Mouse (Mus musculus) lung, postnatal 0 days (tissue): ENCODE results near the gene Cops8. TPM values are rescaled to one million over a fixed set of nuclear protein-coding genes. Genes with fewer than 3 reads are reported as not detected.

Experiments
- ATAC-seq: fragments of 200-750 bp; cut with Nextera tagmentation; 2 replicates; pipeline ENCODE4 v1.8.0; 2017; ENCODE audit warnings: moderate library complexity
- DNase-seq: peaks from one replicate; pipeline ENCODE4 v3.0.0-alpha.2; 2016; ENCODE audit warnings: low spot score
- H3K27ac ChIP-seq: fragments of 300-500 bp; sonication (generic); 2 replicates; pipeline ENCODE4 v1.5.1; 2014; ENCODE audit warnings: antibody characterized with exemption, mild to moderate bottlenecking, low read length, mixed read lengths
- H3K27me3 ChIP-seq: fragments of 300-500 bp; sonication (generic); replicated peaks from 2 replicates; pipeline ENCODE4 v1.6.1; 2014; ENCODE audit warnings: low read length, mixed read lengths; ENCODE audit not compliant: insufficient read depth
- H3K36me3 ChIP-seq: fragments of 300-500 bp; sonication (generic); 2 replicates; pipeline ENCODE4 v1.6.1; 2014; ENCODE audit warnings: low read length, mixed read lengths; ENCODE audit not compliant: insufficient read depth
- H3K4me1 ChIP-seq: fragments of 300-500 bp; sonication (generic); 2 replicates; pipeline ENCODE4 v1.6.1; 2014; ENCODE audit warnings: antibody characterized with exemption, low read depth, low read length, mixed read lengths; ENCODE audit not compliant: insufficient read depth
- H3K4me2 ChIP-seq: fragments of 300-500 bp; sonication (generic); replicated peaks from 2 replicates; pipeline ENCODE4 v1.6.1; 2014; ENCODE audit warnings: low read depth, mild to moderate bottlenecking, low read length, moderate library complexity, mixed read lengths
- H3K4me3 ChIP-seq: fragments of 300-500 bp; sonication (generic); 2 replicates; pipeline ENCODE4 v1.5.1; 2014; ENCODE audit warnings: low read depth, low read length
- H3K9ac ChIP-seq: fragments of 300-500 bp; sonication (generic); replicated peaks from 2 replicates; pipeline ENCODE4 v1.6.1; 2014; ENCODE audit warnings: low read depth, mild to moderate bottlenecking
- H3K9me3 ChIP-seq: fragments of 300-500 bp; sonication (generic); 2 replicates; pipeline ENCODE4 v1.6.1; 2016; ENCODE audit warnings: low read length, mixed read lengths
- CTCF ChIP-seq: IDR thresholded peaks from 2 replicates; pipeline ENCODE4 v1.5.1; 2016; ENCODE audit warnings: antibody characterized with exemption, mild to moderate bottlenecking
- EP300 ChIP-seq: IDR thresholded peaks from 2 replicates; pipeline ENCODE4 v1.6.1; 2016; ENCODE audit warnings: antibody characterized with exemption, mild to moderate bottlenecking, control low read depth
- WGBS: fragments of 180-500 bp; shearing (Covaris S2); extraction: QIAGEN DNeasy Blood & Tissue Kit; methylation state at CpG from one replicate; pipeline ENCODE4 v1.1.7; 2014; 5-methylcytosine and 5-hydroxymethylcytosine counted together
- polyA plus RNA-seq: library from polyadenylated mRNA; unstranded; fragments of >200 nt; fragmentation: Nextera tagmentation; extraction: Ambion mirVana; gene quantifications from 2 replicates; pipeline ENCODE4 v1.2.1, GENCODE M21; 2015

Gene Cops8
- polyA plus RNA-seq, 1 experiment from 2014 or later = 79.7 TPM

DNA sequence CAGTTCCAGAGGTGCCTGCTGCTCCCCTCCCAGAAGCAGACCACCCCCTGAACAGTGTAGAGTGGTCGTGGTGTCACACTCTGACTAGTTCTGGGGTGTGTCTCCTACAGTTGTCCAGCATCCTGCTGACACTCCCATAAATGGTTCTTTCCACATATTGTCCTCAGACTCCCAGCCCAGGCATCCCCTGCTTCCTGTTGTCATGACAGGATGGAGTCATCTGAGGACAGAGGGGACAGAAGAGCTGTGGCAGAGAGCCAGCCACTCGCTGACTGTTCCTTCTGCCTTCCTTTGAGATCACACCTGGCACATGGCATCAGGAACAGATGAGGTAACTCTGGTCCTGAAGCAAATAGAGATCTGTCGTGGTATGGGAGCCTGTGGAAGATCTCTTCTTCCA is 3.6 kb upstream of the Cops8 start:
- TF ChIP-seq CTCF = no peak
- peak; percentile 84 for TF ChIP-seq EP300
- peak; percentile 52 for ATAC-seq

GRCm38 (mm10) chr1:90601096-90601495 is 1.7 kb upstream of the Cops8 start:
- Histone ChIP-seq H3K9me3 (no peaks in the 10 kb centered on the region), H3K27me3 (no peaks in the 10 kb centered on the region), H3K27ac (no peak overlapping the region), H3K4me1 (no peaks in the 10 kb centered on the region), H3K4me2 (no peak overlapping the region), H3K36me3 (no peaks in the 10 kb centered on the region), H3K9ac (no peak overlapping the region), H3K4me3 (no peak overlapping the region)
- ATAC-seq (peak; percentile 18; the same call in 1 of the 2 replicates), DNase-seq (peak; percentile 83)
- TF ChIP-seq CTCF = no peak
- no peak for TF ChIP-seq EP300
- 45% methylated on average over 3 of the region's 3 CpGs for WGBS

More for the DNA sequence above, 3.6 kb upstream of the Cops8 start:
- Histone ChIP-seq H3K27me3 (no peaks in the 10 kb centered on the region), H3K4me1 (no peaks in the 10 kb centered on the region), H3K27ac (no peak overlapping the region), H3K36me3 (no peaks in the 10 kb centered on the region), H3K4me2 (no peak overlapping the region), H3K4me3 (no peak overlapping the region), H3K9ac (no peak overlapping the region), H3K9me3 (no peaks in the 10 kb centered on the region)
- WGBS = 33% methylated on average over 3 of the region's 3 CpGs
- DNase-seq = peak; percentile 77

GRCm38 (mm10) chr1:90603561-90603887 is 743 bp downstream of the Cops8 start:
- peaks cover 21% of the 10 kb centered on the region; the same call in 1 of the 2 replicates for H3K36me3 ChIP-seq

DNA sequence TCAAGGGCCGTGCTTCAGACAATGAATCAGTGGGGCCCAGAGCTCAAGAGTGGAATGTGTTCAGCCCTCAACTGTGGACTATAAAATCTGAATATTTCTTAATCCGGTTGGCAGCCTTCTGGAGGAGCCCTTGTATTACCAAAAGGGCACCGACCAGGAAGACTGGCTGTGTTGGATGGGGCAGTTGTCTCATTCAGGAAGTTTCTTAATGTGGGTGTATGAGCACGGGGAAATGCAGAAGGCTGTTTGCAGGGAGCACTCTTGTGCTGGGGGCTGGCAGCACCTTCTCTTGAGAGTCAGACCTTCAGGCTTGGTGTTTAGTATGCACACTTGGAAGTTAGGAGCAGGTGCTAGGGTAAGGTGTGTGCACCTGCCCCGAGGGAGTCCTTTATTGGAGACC is 6.6 kb downstream of the Cops8 start:
- Histone ChIP-seq H3K4me2 (no peak overlapping the region), H3K27ac (no peak overlapping the region), H3K4me3 (no peak overlapping the region), H3K4me1 (no peaks in the 10 kb centered on the region), H3K9me3 (no peaks in the 10 kb centered on the region), H3K9ac (no peak overlapping the region), H3K36me3 (peaks cover 57% of the 10 kb centered on the region; the same call in 1 of the 2 replicates), H3K27me3 (no peaks in the 10 kb centered on the region)
- TF ChIP-seq EP300 (no peak), CTCF (no peak)
- DNase-seq = no peak
- no peak for ATAC-seq
- WGBS = 79% methylated on average over 5 of the region's 5 CpGs

More at GRCm38 (mm10) chr1:90603561-90603887, 743 bp downstream of the Cops8 start:
- Histone ChIP-seq H3K9me3 (no peaks in the 10 kb centered on the region), H3K27me3 (no peaks in the 10 kb centered on the region), H3K4me1 (no peaks in the 10 kb centered on the region), H3K4me3 (peak overlapping the region; percentile 91), H3K27ac (peak overlapping the region; percentile 57; the same call in 1 of the 2 replicates), H3K9ac (peak overlapping the region; percentile 89), H3K4me2 (peak overlapping the region; percentile 72)
- TF ChIP-seq EP300 = no peak
- TF ChIP-seq CTCF = no peak
- peak; percentile 20; the same call in 1 of the 2 replicates for ATAC-seq
- WGBS = 1% methylated on average over 26 of the region's 26 CpGs
- DNase-seq = no peak

GRCm38 (mm10) chr1:90617258-90617657 is 14.5 kb downstream of the Cops8 start:
- H3K4me2 ChIP-seq = no peak overlapping the region
- 0 out of 2 replicates have a peak, but pooled peaks have one; percentile 15 for TF ChIP-seq EP300
- no peak for TF ChIP-seq CTCF
- H3K36me3 ChIP-seq = peaks cover 11% of the 10 kb centered on the region; the same call in 1 of the 2 replicates
- no peak overlapping the region for H3K4me3 ChIP-seq
- peak overlapping the region; percentile 32; the same call in 1 of the 2 replicates for H3K27ac ChIP-seq
- WGBS = 59% methylated on average over 7 of the region's 7 CpGs
- no peaks in the 10 kb centered on the region for H3K9me3 ChIP-seq
- H3K9ac ChIP-seq = no peak overlapping the region
- H3K4me1 ChIP-seq = no peaks in the 10 kb centered on the region
- DNase-seq = peak; percentile 70
- peak; percentile 78 for ATAC-seq
- no peaks in the 10 kb centered on the region for H3K27me3 ChIP-seq

DNA sequence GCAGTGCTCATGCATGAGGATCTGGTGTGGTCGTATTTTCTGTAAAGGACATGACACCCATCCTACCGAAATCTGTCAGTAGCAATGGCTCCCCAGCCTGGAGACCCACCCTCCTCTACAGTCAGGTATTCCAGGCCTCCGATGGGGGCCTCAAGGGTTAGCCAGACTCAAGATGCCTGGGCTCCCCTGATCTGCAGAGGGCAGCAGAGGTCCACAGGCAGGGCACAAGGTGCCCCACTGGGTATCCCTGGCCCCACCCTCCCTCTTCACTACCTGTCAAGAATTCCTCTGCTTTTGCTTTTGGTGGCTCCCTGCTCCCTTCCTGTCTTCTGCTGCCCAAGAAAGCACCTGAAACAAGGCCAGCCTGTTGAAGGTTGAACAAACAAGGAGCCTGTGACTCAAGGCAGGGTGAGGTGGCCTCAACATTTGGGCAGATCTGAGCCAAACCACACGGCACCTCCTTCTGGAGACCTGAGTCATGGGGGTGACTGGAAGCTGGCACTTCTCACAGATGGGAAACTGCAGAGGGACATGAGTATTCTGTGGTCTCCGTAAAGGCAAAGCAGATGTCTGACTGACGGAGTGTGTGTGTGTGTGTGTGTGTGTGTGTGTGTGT is 30.7 kb downstream of the Cops8 start:
- Histone ChIP-seq H3K36me3 (no peaks in the 10 kb centered on the region), H3K4me1 (no peaks in the 10 kb centered on the region), H3K4me2 (no peak overlapping the region), H3K4me3 (no peak overlapping the region), H3K27ac (no peak overlapping the region), H3K9ac (no peak overlapping the region), H3K27me3 (no peaks in the 10 kb centered on the region), H3K9me3 (no peaks in the 10 kb centered on the region)
- WGBS = 58% methylated on average over 6 of the region's 6 CpGs
- ATAC-seq (peak; percentile 56), DNase-seq (peak; percentile 57)
- TF ChIP-seq CTCF (peak; percentile 52), EP300 (no peak)
